Mouse (Mus musculus): Measurements from ENCODE around the gene Mbnl2. TPM values are rescaled to one million over a fixed set of nuclear protein-coding genes. Genes with fewer than 3 reads are reported as not detected.
A peak's percentile ranks its signal among the peaks of the same experiment; 100 is the strongest.

The Mbnl2 gene
- polyA plus RNA-seq, 1 experiment from 2014 or later = 94.4 TPM

GRCm38 (mm10) chr14:120315721-120316120, 40.3 kb downstream of the Mbnl2 start:
- no peak for ATAC-seq
- H3K36me3 ChIP-seq (ENCODE audit: control insufficient read depth, insufficient read depth) = peaks cover 7% of the 10 kb centered on the region; the same call in 1 of the 2 replicates
- no peak overlapping the region for H3K4me3 ChIP-seq (ENCODE audit: low read depth, low read length)
- H3K9ac ChIP-seq (ENCODE audit: low read depth, low read length) = no peak overlapping the region
- no peak overlapping the region for H3K4me2 ChIP-seq (replicated peaks; ENCODE audit: low read depth)
- H3K27me3 ChIP-seq (replicated peaks; ENCODE audit: control insufficient read depth, insufficient read depth, low read length) = no peaks in the 10 kb centered on the region
- WGBS = 59% methylated on average over 5 of the region's 5 CpGs
- no peaks in the 10 kb centered on the region for H3K9me3 ChIP-seq (ENCODE audit: control insufficient read depth)
- peaks cover 16% of the 10 kb centered on the region for H3K4me1 ChIP-seq (replicated peaks; ENCODE audit: control insufficient read depth, insufficient read depth, low read length)
- no peak for TF ChIP-seq CTCF (IDR thresholded peaks at IDR 0.05; ENCODE audit: low read depth)
- H3K27ac ChIP-seq (ENCODE audit: low read depth, low read length) = no peak overlapping the region

GRCm38 (mm10) chr14:120318326-120318935, 43.0 kb downstream of the Mbnl2 start:
- peaks cover 9% of the 10 kb centered on the region; the same call in 1 of the 2 replicates for H3K36me3 ChIP-seq (ENCODE audit: control insufficient read depth, insufficient read depth)
- H3K27ac ChIP-seq (ENCODE audit: low read depth, low read length) = peak overlapping the region; percentile 43
- peak; percentile 81 for ATAC-seq
- H3K4me2 ChIP-seq (replicated peaks; ENCODE audit: low read depth) = no peak overlapping the region
- no peaks in the 10 kb centered on the region for H3K27me3 ChIP-seq (replicated peaks; ENCODE audit: control insufficient read depth, insufficient read depth, low read length)
- H3K4me3 ChIP-seq (ENCODE audit: low read depth, low read length) = no peak overlapping the region
- 30% methylated on average over 6 of the region's 6 CpGs for whole genome bisulfite sequencing
- no peak overlapping the region for H3K9ac ChIP-seq (ENCODE audit: low read depth, low read length)
- H3K9me3 ChIP-seq (ENCODE audit: control insufficient read depth) = no peaks in the 10 kb centered on the region
- TF ChIP-seq CTCF (IDR thresholded peaks at IDR 0.05; ENCODE audit: low read depth) = no peak
- H3K4me1 ChIP-seq (replicated peaks; ENCODE audit: control insufficient read depth, insufficient read depth, low read length) = peaks cover 14% of the 10 kb centered on the region

- Histone ChIP-seq H3K4me2 (replicated peaks; ENCODE audit: low read depth) (no peak overlapping the region), H3K4me3 (ENCODE audit: low read depth, low read length) (no peak overlapping the region), H3K4me1 (replicated peaks; ENCODE audit: control insufficient read depth, insufficient read depth, low read length) (peaks cover 16% of the 10 kb centered on the region), H3K9ac (ENCODE audit: low read depth, low read length) (no peak overlapping the region), H3K27ac (ENCODE audit: low read depth, low read length) (no peak overlapping the region; the same call in 1 of the 2 replicates), H3K36me3 (ENCODE audit: control insufficient read depth, insufficient read depth) (peaks cover 9% of the 10 kb centered on the region; the same call in 1 of the 2 replicates), H3K9me3 (ENCODE audit: control insufficient read depth) (no peaks in the 10 kb centered on the region), H3K27me3 (replicated peaks; ENCODE audit: control insufficient read depth, insufficient read depth, low read length) (no peaks in the 10 kb centered on the region)
- no peak for TF ChIP-seq CTCF (IDR thresholded peaks at IDR 0.05; ENCODE audit: low read depth)
- WGBS = 64% methylated on average over 9 of the region's 9 CpGs
- no peak for ATAC-seq
These were observed 43.7 kb downstream of the Mbnl2 start for GRCm38 (mm10) chr14:120318974-120319731.

- WGBS = 80% methylated on average over 8 of the region's 8 CpGs
- H3K4me2 ChIP-seq (replicated peaks; ENCODE audit: low read depth) = no peak overlapping the region
- H3K4me3 ChIP-seq (ENCODE audit: low read depth, low read length) = no peak overlapping the region
- peaks cover 16% of the 10 kb centered on the region for H3K4me1 ChIP-seq (replicated peaks; ENCODE audit: control insufficient read depth, insufficient read depth, low read length)
- H3K27me3 ChIP-seq (replicated peaks; ENCODE audit: control insufficient read depth, insufficient read depth, low read length) = no peaks in the 10 kb centered on the region
- TF ChIP-seq CTCF (IDR thresholded peaks at IDR 0.05; ENCODE audit: low read depth) = no peak
- 0 out of 2 replicates have a peak overlapping the region, but pooled peaks have one; percentile 60 for H3K27ac ChIP-seq (ENCODE audit: low read depth, low read length)
- H3K9me3 ChIP-seq (ENCODE audit: control insufficient read depth) = no peaks in the 10 kb centered on the region
- ATAC-seq = no peak
- peaks cover 25% of the 10 kb centered on the region for H3K36me3 ChIP-seq (ENCODE audit: control insufficient read depth, insufficient read depth)
- H3K9ac ChIP-seq (ENCODE audit: low read depth, low read length) = no peak overlapping the region
These were observed 46.6 kb downstream of the Mbnl2 start for GRCm38 (mm10) chr14:120322041-120322440.

- no peak overlapping the region for H3K9ac ChIP-seq (ENCODE audit: low read depth, low read length)
- H3K27me3 ChIP-seq (replicated peaks; ENCODE audit: control insufficient read depth, insufficient read depth, low read length) = no peaks in the 10 kb centered on the region
- no peak for TF ChIP-seq CTCF (IDR thresholded peaks at IDR 0.05; ENCODE audit: low read depth)
- peaks cover 25% of the 10 kb centered on the region for H3K36me3 ChIP-seq (ENCODE audit: control insufficient read depth, insufficient read depth)
- H3K27ac ChIP-seq (ENCODE audit: low read depth, low read length) = peak overlapping the region; percentile 60; the same call in 1 of the 2 replicates
- no peak overlapping the region for H3K4me2 ChIP-seq (replicated peaks; ENCODE audit: low read depth)
- H3K4me3 ChIP-seq (ENCODE audit: low read depth, low read length) = no peak overlapping the region
- WGBS = 28% methylated on average over 1 of the region's 1 CpGs
- peak; percentile 57 for ATAC-seq
- no peaks in the 10 kb centered on the region for H3K9me3 ChIP-seq (ENCODE audit: control insufficient read depth)
- H3K4me1 ChIP-seq (replicated peaks; ENCODE audit: control insufficient read depth, insufficient read depth, low read length) = peaks cover 16% of the 10 kb centered on the region
These were observed 47.6 kb downstream of the Mbnl2 start for GRCm38 (mm10) chr14:120323111-120323510.

GRCm38 (mm10) chr14:120324061-120324791, 48.8 kb downstream of the Mbnl2 start:
- no peak overlapping the region for H3K9ac ChIP-seq (ENCODE audit: low read depth, low read length)
- 82% methylated on average over 8 of the region's 8 CpGs for whole genome bisulfite sequencing
- no peak overlapping the region; the same call in 1 of the 2 replicates for H3K27ac ChIP-seq (ENCODE audit: low read depth, low read length)
- peaks cover 28% of the 10 kb centered on the region for H3K36me3 ChIP-seq (ENCODE audit: control insufficient read depth, insufficient read depth)
- TF ChIP-seq CTCF (IDR thresholded peaks at IDR 0.05; ENCODE audit: low read depth) = no peak
- H3K4me1 ChIP-seq (replicated peaks; ENCODE audit: control insufficient read depth, insufficient read depth, low read length) = peaks cover 14% of the 10 kb centered on the region
- H3K4me2 ChIP-seq (replicated peaks; ENCODE audit: low read depth) = no peak overlapping the region
- ATAC-seq = no peak
- no peaks in the 10 kb centered on the region for H3K27me3 ChIP-seq (replicated peaks; ENCODE audit: control insufficient read depth, insufficient read depth, low read length)
- H3K4me3 ChIP-seq (ENCODE audit: low read depth, low read length) = no peak overlapping the region
- no peaks in the 10 kb centered on the region for H3K9me3 ChIP-seq (ENCODE audit: control insufficient read depth)

All from intestine, postnatal 0 days (tissue).